Mouse (Mus musculus) kidney, embryonic 15.5 days (tissue): ENCODE data around the gene Grk3. TPM values are rescaled to one million over a fixed set of nuclear protein-coding genes. Genes with fewer than 3 reads are reported as not detected.

Experiments used
- ATAC-seq: fragments of 200-750 bp; cut with Nextera tagmentation; replicated peaks from 2 replicates; pipeline ENCODE4 v1.8.0; 2017; ENCODE audit warnings: moderate TSS enrichment; ENCODE audit not compliant: low FRiP score
- H3K27ac ChIP-seq: fragments of 300-500 bp; sonication (generic); 2 replicates; pipeline ENCODE4 v1.5.1; 2015; ENCODE audit warnings: mild to moderate bottlenecking, inconsistent platforms
- H3K27me3 ChIP-seq: fragments of 300-500 bp; sonication (generic); 2 replicates; pipeline ENCODE4 v1.6.1; 2015; ENCODE audit warnings: inconsistent platforms
- H3K36me3 ChIP-seq: fragments of 300-500 bp; sonication (generic); 2 replicates; pipeline ENCODE4 v1.6.1; 2015; ENCODE audit warnings: inconsistent platforms
- H3K4me1 ChIP-seq: fragments of 300-500 bp; sonication (generic); 2 replicates; pipeline ENCODE4 v1.6.1; 2015; ENCODE audit warnings: inconsistent platforms
- H3K4me2 ChIP-seq: fragments of 300-500 bp; sonication (generic); 2 replicates; pipeline ENCODE4 v1.6.1; 2015; ENCODE audit warnings: moderate library complexity, mild to moderate bottlenecking, inconsistent platforms
- H3K4me3 ChIP-seq: fragments of 300-500 bp; sonication (generic); replicated peaks from 2 replicates; pipeline ENCODE4 v1.5.1; 2015; ENCODE audit warnings: mild to moderate bottlenecking, inconsistent platforms
- H3K9ac ChIP-seq: fragments of 300-500 bp; sonication (generic); 2 replicates; pipeline ENCODE4 v1.6.1; 2015; ENCODE audit warnings: mild to moderate bottlenecking, inconsistent platforms
- H3K9me3 ChIP-seq: fragments of 300-500 bp; sonication (generic); replicated peaks from 2 replicates; pipeline ENCODE4 v1.6.1; 2016; ENCODE audit warnings: inconsistent platforms
- WGBS: fragments of 180-500 bp; shearing (Covaris S2); methylation state at CpG from one replicate; pipeline ENCODE4 v1.1.7; 2015; ENCODE audit warnings: mixed read lengths; 5-methylcytosine and 5-hydroxymethylcytosine counted together
- polyA plus RNA-seq: library from polyadenylated mRNA; unstranded; fragments of >200 nt; fragmentation: Nextera tagmentation; extraction: Ambion mirVana; gene quantifications from 2 replicates; pipeline ENCODE4 v1.2.1, GENCODE M21; 2015

The Grk3 gene
- polyA plus RNA-seq, 1 experiment from 2014 or later = 11.9 TPM

GRCm38 (mm10) chr5:112958293-112958692, 57.3 kb downstream of the Grk3 start:
- H3K36me3 ChIP-seq = no peaks in the 10 kb centered on the region; the same call in 1 of the 2 replicates
- no peak overlapping the region for H3K9ac ChIP-seq
- H3K4me2 ChIP-seq = no peak overlapping the region
- H3K27ac ChIP-seq = no peak overlapping the region
- no peaks in the 10 kb centered on the region for H3K9me3 ChIP-seq
- H3K4me3 ChIP-seq = no peak overlapping the region
- no peaks in the 10 kb centered on the region for H3K27me3 ChIP-seq
- WGBS = 15% methylated on average over 5 of the region's 5 CpGs
- H3K4me1 ChIP-seq = peaks cover 58% of the 10 kb centered on the region
- peak; percentile 44 for ATAC-seq

GRCm38 (mm10) chr5:112956841-112957240, 58.8 kb downstream of the Grk3 start:
- WGBS = 57% methylated on average over 12 of the region's 12 CpGs
- H3K9me3 ChIP-seq = no peaks in the 10 kb centered on the region

DNA sequence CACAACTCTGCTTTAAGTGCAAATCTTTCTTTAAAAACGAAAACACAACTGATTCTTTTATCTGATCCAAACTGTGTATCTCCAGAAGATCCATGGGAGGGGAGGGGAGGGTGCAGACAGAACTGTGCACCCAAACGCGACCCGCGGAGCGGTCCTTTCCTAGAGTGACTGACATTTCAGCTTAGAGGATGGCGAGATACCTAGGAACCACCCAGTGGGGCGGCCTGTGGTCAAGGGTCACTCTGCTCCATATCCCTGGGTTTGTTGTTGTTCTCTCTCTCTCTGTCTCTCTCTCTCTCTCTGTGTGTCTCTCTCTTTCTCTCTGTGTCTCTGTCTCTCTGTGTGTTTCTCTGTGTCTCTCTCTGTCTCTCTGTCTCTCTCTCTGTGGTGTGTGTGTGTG, 59.2 kb downstream of the Grk3 start:
- no peaks in the 10 kb centered on the region for H3K27me3 ChIP-seq
- no peaks in the 10 kb centered on the region; the same call in 1 of the 2 replicates for H3K36me3 ChIP-seq
- H3K9me3 ChIP-seq = no peaks in the 10 kb centered on the region
- ATAC-seq = no peak
- peaks cover 50% of the 10 kb centered on the region for H3K4me1 ChIP-seq
- H3K4me3 ChIP-seq = no peak overlapping the region
- 60% methylated on average over 8 of the region's 8 CpGs for WGBS
- no peak overlapping the region for H3K9ac ChIP-seq
- no peak overlapping the region for H3K4me2 ChIP-seq
- H3K27ac ChIP-seq = no peak overlapping the region

More at GRCm38 (mm10) chr5:112956841-112957240, 58.8 kb downstream of the Grk3 start:
- Histone ChIP-seq H3K9ac (no peak overlapping the region), H3K36me3 (no peaks in the 10 kb centered on the region; the same call in 1 of the 2 replicates), H3K4me1 (peaks cover 54% of the 10 kb centered on the region), H3K4me3 (no peak overlapping the region), H3K27ac (no peak overlapping the region), H3K27me3 (no peaks in the 10 kb centered on the region), H3K4me2 (no peak overlapping the region)
- ATAC-seq = no peak

DNA sequence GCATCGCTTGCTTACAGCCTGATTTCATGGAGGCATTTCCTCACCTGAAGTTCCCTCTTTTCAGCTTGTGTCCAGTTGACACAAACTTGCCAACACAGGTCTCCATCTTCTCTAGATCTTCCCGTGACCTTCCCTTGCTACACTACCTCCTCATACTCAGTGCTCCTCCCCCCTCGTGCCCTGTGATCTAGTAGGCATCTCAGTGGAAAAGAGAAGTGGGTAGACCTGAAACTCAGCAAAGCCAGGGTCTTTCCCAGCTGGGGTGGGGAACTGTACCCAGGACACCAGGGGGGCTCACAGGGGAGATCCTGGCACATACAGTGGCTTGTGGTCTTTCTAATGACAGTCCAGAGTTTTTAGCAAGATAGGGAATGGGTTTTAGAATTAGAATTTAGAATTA, 64.7 kb downstream of the Grk3 start:
- H3K9ac ChIP-seq = no peak overlapping the region
- H3K4me2 ChIP-seq = no peak overlapping the region
- H3K27ac ChIP-seq = no peak overlapping the region
- no peaks in the 10 kb centered on the region for H3K9me3 ChIP-seq
- no peak for ATAC-seq
- H3K4me3 ChIP-seq = no peak overlapping the region
- H3K27me3 ChIP-seq = no peaks in the 10 kb centered on the region
- WGBS = 81% methylated on average over 3 of the region's 3 CpGs
- H3K36me3 ChIP-seq = no peaks in the 10 kb centered on the region; the same call in 1 of the 2 replicates
- H3K4me1 ChIP-seq = peaks cover 6% of the 10 kb centered on the region; the same call in 1 of the 2 replicates

GRCm38 (mm10) chr5:112945925-112946324, 69.7 kb downstream of the Grk3 start:
- WGBS = 53% methylated on average over 7 of the region's 7 CpGs
- Histone ChIP-seq H3K27ac (no peak overlapping the region), H3K27me3 (no peaks in the 10 kb centered on the region), H3K9me3 (no peaks in the 10 kb centered on the region), H3K4me2 (no peak overlapping the region), H3K4me3 (no peak overlapping the region), H3K36me3 (no peaks in the 10 kb centered on the region; the same call in 1 of the 2 replicates), H3K9ac (no peak overlapping the region), H3K4me1 (peaks cover 18% of the 10 kb centered on the region)
- no peak for ATAC-seq

- H3K4me2 ChIP-seq = no peak overlapping the region
- ATAC-seq = no peak
- H3K4me3 ChIP-seq = no peak overlapping the region
- 60% methylated on average over 7 of the region's 7 CpGs for WGBS
- peaks cover 18% of the 10 kb centered on the region for H3K4me1 ChIP-seq
- no peaks in the 10 kb centered on the region; the same call in 1 of the 2 replicates for H3K36me3 ChIP-seq
- H3K27ac ChIP-seq = no peak overlapping the region
- H3K27me3 ChIP-seq = no peaks in the 10 kb centered on the region
- no peak overlapping the region for H3K9ac ChIP-seq
- H3K9me3 ChIP-seq = no peaks in the 10 kb centered on the region
Observed at GRCm38 (mm10) chr5:112942244-112942643, 73.3 kb downstream of the Grk3 start.

DNA sequence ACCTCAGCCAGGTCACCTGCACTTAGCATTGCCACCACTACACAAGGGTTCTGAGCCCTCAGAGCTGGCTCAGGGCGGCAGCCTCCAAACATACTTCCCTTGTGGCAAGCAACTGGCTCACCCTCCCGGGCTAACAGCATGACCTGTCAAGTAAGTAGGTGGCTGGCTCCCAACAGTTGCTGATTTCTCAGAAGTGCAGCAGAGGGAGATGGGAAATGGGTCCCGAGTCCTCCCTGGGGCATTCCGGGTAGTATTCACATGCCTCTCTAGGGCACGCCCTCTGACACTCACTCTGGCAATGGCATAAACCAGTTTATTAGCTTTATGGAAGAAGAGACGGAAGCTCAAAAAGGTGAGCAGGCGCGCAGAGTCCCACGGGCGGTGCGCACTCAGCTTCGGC, 74.6 kb downstream of the Grk3 start:
- Histone ChIP-seq H3K27ac (no peak overlapping the region), H3K4me2 (no peak overlapping the region), H3K36me3 (peaks cover under 1% of the 10 kb centered on the region), H3K9me3 (no peaks in the 10 kb centered on the region), H3K9ac (no peak overlapping the region), H3K4me3 (no peak overlapping the region), H3K4me1 (peaks cover 12% of the 10 kb centered on the region), H3K27me3 (no peaks in the 10 kb centered on the region)
- WGBS = 95% methylated on average over 12 of the region's 12 CpGs
- no peak for ATAC-seq

- no peak overlapping the region for H3K4me2 ChIP-seq
- WGBS = 78% methylated on average over 10 of the region's 10 CpGs
- H3K4me3 ChIP-seq = no peak overlapping the region
- H3K36me3 ChIP-seq = peaks cover 9% of the 10 kb centered on the region
- no peak overlapping the region for H3K9ac ChIP-seq
- H3K27me3 ChIP-seq = no peaks in the 10 kb centered on the region
- no peaks in the 10 kb centered on the region for H3K9me3 ChIP-seq
- no peak overlapping the region for H3K27ac ChIP-seq
- 0 out of 2 replicates have a peak, but pooled peaks cover 3% of the 10 kb centered on the region for H3K4me1 ChIP-seq
- ATAC-seq = no peak
Observed at GRCm38 (mm10) chr5:112936632-112937031, 79.0 kb downstream of the Grk3 start.

GRCm38 (mm10) chr5:112935436-112935835, 80.2 kb downstream of the Grk3 start:
- H3K36me3 ChIP-seq = peaks cover 9% of the 10 kb centered on the region; the same call in 1 of the 2 replicates
- no peak overlapping the region for H3K9ac ChIP-seq
- 87% methylated on average over 8 of the region's 8 CpGs for WGBS
- ATAC-seq = no peak
- no peaks in the 10 kb centered on the region for H3K27me3 ChIP-seq
- 0 out of 2 replicates have a peak, but pooled peaks cover 3% of the 10 kb centered on the region for H3K4me1 ChIP-seq
- H3K4me3 ChIP-seq = no peak overlapping the region
- no peak overlapping the region for H3K27ac ChIP-seq
- no peaks in the 10 kb centered on the region for H3K9me3 ChIP-seq
- no peak overlapping the region for H3K4me2 ChIP-seq

DNA sequence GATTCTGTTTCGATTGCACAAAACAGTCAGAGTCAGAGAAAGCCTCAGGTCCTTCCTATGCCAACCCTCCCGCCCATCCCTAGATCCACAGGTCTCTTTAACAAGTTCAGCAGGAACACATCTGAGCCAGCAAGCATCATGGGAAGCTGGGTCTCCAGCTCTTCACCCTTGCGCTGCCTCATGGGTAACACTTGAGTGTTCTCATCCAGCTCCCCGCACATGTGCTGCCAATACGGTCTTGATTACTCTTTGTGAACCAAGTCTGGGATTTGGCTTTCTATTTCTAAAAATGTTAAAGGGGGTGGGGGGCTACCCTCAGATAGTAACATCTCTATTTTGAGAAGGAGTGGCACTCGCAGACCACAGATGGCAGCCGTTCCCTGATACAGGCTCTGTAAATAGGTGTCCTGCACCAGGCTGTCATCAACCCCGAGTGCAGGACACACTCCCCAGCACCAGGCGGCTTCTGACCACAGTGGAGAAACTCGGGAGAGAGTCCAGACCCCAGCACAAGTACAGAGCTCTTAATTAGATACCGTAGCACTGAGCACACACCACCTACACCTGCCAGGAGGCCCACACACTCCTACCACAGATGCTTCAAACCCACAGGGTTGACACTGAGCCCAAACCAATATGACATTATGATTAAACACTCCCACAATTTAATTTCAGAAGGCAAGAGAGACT, 82.6 kb downstream of the Grk3 start:
- peaks cover 9% of the 10 kb centered on the region; the same call in 1 of the 2 replicates for H3K36me3 ChIP-seq
- WGBS = 80% methylated on average over 11 of the region's 11 CpGs
- H3K4me2 ChIP-seq = no peak overlapping the region
- no peak for ATAC-seq
- no peak overlapping the region for H3K27ac ChIP-seq
- no peaks in the 10 kb centered on the region for H3K9me3 ChIP-seq
- no peak overlapping the region for H3K4me3 ChIP-seq
- H3K9ac ChIP-seq = no peak overlapping the region
- H3K27me3 ChIP-seq = no peaks in the 10 kb centered on the region
- 0 out of 2 replicates have a peak, but pooled peaks cover 10% of the 10 kb centered on the region for H3K4me1 ChIP-seq

DNA sequence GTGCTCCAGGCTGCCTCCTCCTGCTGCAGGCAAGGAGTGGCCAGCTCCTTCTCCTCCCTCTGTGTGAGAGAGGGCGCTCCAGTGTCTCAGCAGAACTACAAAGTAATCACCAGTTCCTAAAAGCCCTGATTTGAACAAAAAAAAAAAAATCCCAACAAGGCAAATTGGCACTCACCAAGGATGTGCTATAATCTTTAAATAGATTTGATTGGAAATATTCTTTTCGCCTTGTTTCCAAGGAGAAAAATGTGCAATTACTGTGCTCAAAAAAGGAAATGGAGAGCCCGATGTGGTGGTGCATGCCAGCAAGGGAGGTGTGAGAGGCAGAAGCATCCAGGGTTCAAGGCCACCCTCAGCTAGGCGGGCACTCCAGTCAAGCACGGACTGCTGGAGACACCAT, 83.7 kb downstream of the Grk3 start:
- Histone ChIP-seq H3K4me2 (no peak overlapping the region), H3K27ac (no peak overlapping the region), H3K27me3 (no peaks in the 10 kb centered on the region), H3K36me3 (peaks cover 9% of the 10 kb centered on the region; the same call in 1 of the 2 replicates), H3K4me1 (peaks cover 13% of the 10 kb centered on the region), H3K9me3 (no peaks in the 10 kb centered on the region), H3K9ac (no peak overlapping the region), H3K4me3 (no peak overlapping the region)
- 74% methylated on average over 5 of the region's 5 CpGs for WGBS
- ATAC-seq = no peak

- Histone ChIP-seq H3K9ac (no peak overlapping the region), H3K27ac (peak overlapping the region; percentile 45; the same call in 1 of the 2 replicates), H3K36me3 (0 out of 2 replicates have a peak, but pooled peaks cover 4% of the 10 kb centered on the region), H3K4me1 (peaks cover 10% of the 10 kb centered on the region), H3K9me3 (no peaks in the 10 kb centered on the region), H3K4me3 (no peak overlapping the region), H3K27me3 (no peaks in the 10 kb centered on the region), H3K4me2 (no peak overlapping the region)
- WGBS = 38% methylated on average over 10 of the region's 10 CpGs
- 0 out of 2 replicates have a peak, but pooled peaks have one; percentile 43 for ATAC-seq
Observed at GRCm38 (mm10) chr5:112928201-112928881, 87.2 kb downstream of the Grk3 start.
